Mouse (Mus musculus): ENCODE results near the gene 1190002N15Rik. TPM values are rescaled to one million over a fixed set of nuclear protein-coding genes. Genes with fewer than 3 reads are reported as not detected.

Gene 1190002N15Rik
- polyA plus RNA-seq, 1 experiment = 71.6 TPM

- 90% methylated on average over 6 of the region's 6 CpGs for WGBS
- Histone ChIP-seq H3K27me3 (ENCODE audit: control insufficient read depth, insufficient read depth, low read length) (no peaks in the 10 kb centered on the region), H3K4me1 (ENCODE audit: control insufficient read depth, insufficient read depth, low read length) (no peaks in the 10 kb centered on the region), H3K27ac (ENCODE audit: insufficient read depth, low read length) (no peak overlapping the region), H3K4me3 (replicated peaks; ENCODE audit: insufficient read depth, low read depth, low read length) (no peak overlapping the region)
- DNase-seq = no peak
- no peak for TF ChIP-seq CTCF (IDR thresholded peaks at IDR 0.05; ENCODE audit: borderline replicate concordance, insufficient read depth, low read depth, low read length)
- TF ChIP-seq POLR2A (IDR thresholded peaks at IDR 0.05; ENCODE audit: borderline replicate concordance, insufficient read depth, low read length) = no peak
Measured at GRCm38 (mm10) chr9:94556776-94557514, 19.1 kb upstream of the 1190002N15Rik start.

GRCm38 (mm10) chr9:94556249-94556648 lies 18.4 kb upstream of the 1190002N15Rik start:
- Histone ChIP-seq H3K27ac (ENCODE audit: insufficient read depth, low read length) (no peak overlapping the region), H3K27me3 (ENCODE audit: control insufficient read depth, insufficient read depth, low read length) (no peaks in the 10 kb centered on the region), H3K4me3 (replicated peaks; ENCODE audit: insufficient read depth, low read depth, low read length) (no peak overlapping the region), H3K4me1 (ENCODE audit: control insufficient read depth, insufficient read depth, low read length) (no peaks in the 10 kb centered on the region)
- no peak for DNase-seq
- TF ChIP-seq CTCF (IDR thresholded peaks at IDR 0.05; ENCODE audit: borderline replicate concordance, insufficient read depth, low read depth, low read length) (no peak), POLR2A (IDR thresholded peaks at IDR 0.05; ENCODE audit: borderline replicate concordance, insufficient read depth, low read length) (no peak)

GRCm38 (mm10) chr9:94550493-94551095 lies 12.7 kb upstream of the 1190002N15Rik start:
- Histone ChIP-seq H3K27me3 (ENCODE audit: control insufficient read depth, insufficient read depth, low read length) (no peaks in the 10 kb centered on the region), H3K4me1 (ENCODE audit: control insufficient read depth, insufficient read depth, low read length) (no peaks in the 10 kb centered on the region; the same call in 1 of the 2 replicates), H3K27ac (ENCODE audit: insufficient read depth, low read length) (no peak overlapping the region), H3K4me3 (replicated peaks; ENCODE audit: insufficient read depth, low read depth, low read length) (no peak overlapping the region)
- no peak for DNase-seq
- WGBS = 32% methylated on average over 2 of the region's 2 CpGs
- TF ChIP-seq CTCF (IDR thresholded peaks at IDR 0.05; ENCODE audit: borderline replicate concordance, insufficient read depth, low read depth, low read length) (no peak), POLR2A (IDR thresholded peaks at IDR 0.05; ENCODE audit: borderline replicate concordance, insufficient read depth, low read length) (no peak)

- H3K27me3 ChIP-seq (ENCODE audit: control insufficient read depth, insufficient read depth, low read length) = no peaks in the 10 kb centered on the region
- no peak for TF ChIP-seq CTCF (IDR thresholded peaks at IDR 0.05; ENCODE audit: borderline replicate concordance, insufficient read depth, low read depth, low read length)
- TF ChIP-seq POLR2A (IDR thresholded peaks at IDR 0.05; ENCODE audit: borderline replicate concordance, insufficient read depth, low read length) = no peak
- WGBS = 92% methylated on average over 4 of the region's 4 CpGs
- H3K4me1 ChIP-seq (ENCODE audit: control insufficient read depth, insufficient read depth, low read length) = no peaks in the 10 kb centered on the region; the same call in 1 of the 2 replicates
- no peak overlapping the region for H3K27ac ChIP-seq (ENCODE audit: insufficient read depth, low read length)
- no peak for DNase-seq
- H3K4me3 ChIP-seq (replicated peaks; ENCODE audit: insufficient read depth, low read depth, low read length) = no peak overlapping the region
Measured at GRCm38 (mm10) chr9:94543881-94544280, 6.0 kb upstream of the 1190002N15Rik start.

GRCm38 (mm10) chr9:94540343-94541095 lies 2.6 kb upstream of the 1190002N15Rik start:
- Histone ChIP-seq H3K4me1 (ENCODE audit: control insufficient read depth, insufficient read depth, low read length) (no peaks in the 10 kb centered on the region; the same call in 1 of the 2 replicates), H3K27ac (ENCODE audit: insufficient read depth, low read length) (no peak overlapping the region), H3K27me3 (ENCODE audit: control insufficient read depth, insufficient read depth, low read length) (no peaks in the 10 kb centered on the region), H3K4me3 (replicated peaks; ENCODE audit: insufficient read depth, low read depth, low read length) (no peak overlapping the region)
- DNase-seq = no peak
- TF ChIP-seq CTCF (IDR thresholded peaks at IDR 0.05; ENCODE audit: borderline replicate concordance, insufficient read depth, low read depth, low read length) (no peak), POLR2A (IDR thresholded peaks at IDR 0.05; ENCODE audit: borderline replicate concordance, insufficient read depth, low read length) (no peak)
- 29% methylated on average over 10 of the region's 10 CpGs for WGBS

GRCm38 (mm10) chr9:94539346-94539865 lies 1.5 kb upstream of the 1190002N15Rik start:
- H3K4me3 ChIP-seq (replicated peaks; ENCODE audit: insufficient read depth, low read depth, low read length) = peak overlapping the region; percentile 91
- H3K27me3 ChIP-seq (ENCODE audit: control insufficient read depth, insufficient read depth, low read length) = no peaks in the 10 kb centered on the region
- no peak overlapping the region for H3K27ac ChIP-seq (ENCODE audit: insufficient read depth, low read length)
- TF ChIP-seq CTCF (IDR thresholded peaks at IDR 0.05; ENCODE audit: borderline replicate concordance, insufficient read depth, low read depth, low read length) = no peak
- no peak for TF ChIP-seq POLR2A (IDR thresholded peaks at IDR 0.05; ENCODE audit: borderline replicate concordance, insufficient read depth, low read length)
- WGBS = 10% methylated on average over 8 of the region's 8 CpGs
- no peaks in the 10 kb centered on the region; the same call in 1 of the 2 replicates for H3K4me1 ChIP-seq (ENCODE audit: control insufficient read depth, insufficient read depth, low read length)
- DNase-seq = no peak

GRCm38 (mm10) chr9:94538823-94539143 lies 902 bp upstream of the 1190002N15Rik start:
- DNase-seq = no peak
- Histone ChIP-seq H3K27me3 (ENCODE audit: control insufficient read depth, insufficient read depth, low read length) (no peaks in the 10 kb centered on the region), H3K27ac (ENCODE audit: insufficient read depth, low read length) (peak overlapping the region; percentile 81), H3K4me3 (replicated peaks; ENCODE audit: insufficient read depth, low read depth, low read length) (peak overlapping the region; percentile 91), H3K4me1 (ENCODE audit: control insufficient read depth, insufficient read depth, low read length) (no peaks in the 10 kb centered on the region; the same call in 1 of the 2 replicates)
- no peak for TF ChIP-seq POLR2A (IDR thresholded peaks at IDR 0.05; ENCODE audit: borderline replicate concordance, insufficient read depth, low read length)
- no peak for TF ChIP-seq CTCF (IDR thresholded peaks at IDR 0.05; ENCODE audit: borderline replicate concordance, insufficient read depth, low read depth, low read length)
- WGBS = under 1% methylated on average over 22 of the region's 22 CpGs
